Mouse (Mus musculus) cortical plate, adult 2 months (tissue): Measurements from ENCODE around the gene Pak6.

ENCODE experiments used
- CTCF ChIP-seq: fragments of 200-500 bp; IDR thresholded peaks from 2 replicates; pipeline ENCODE4 v1.5.1; 2011; ENCODE audit warnings: mild to moderate bottlenecking, control low read depth, low read length; ENCODE audit not compliant: insufficient read depth; ENCODE audit errors: extremely low read depth
- POLR2A ChIP-seq: fragments of 200-500 bp; IDR thresholded peaks from 2 replicates; pipeline ENCODE4 v1.6.1; 2011; ENCODE audit warnings: mild to moderate bottlenecking, low read length, control low read depth; ENCODE audit not compliant: insufficient read depth; ENCODE audit errors: extremely low read depth

DNA sequence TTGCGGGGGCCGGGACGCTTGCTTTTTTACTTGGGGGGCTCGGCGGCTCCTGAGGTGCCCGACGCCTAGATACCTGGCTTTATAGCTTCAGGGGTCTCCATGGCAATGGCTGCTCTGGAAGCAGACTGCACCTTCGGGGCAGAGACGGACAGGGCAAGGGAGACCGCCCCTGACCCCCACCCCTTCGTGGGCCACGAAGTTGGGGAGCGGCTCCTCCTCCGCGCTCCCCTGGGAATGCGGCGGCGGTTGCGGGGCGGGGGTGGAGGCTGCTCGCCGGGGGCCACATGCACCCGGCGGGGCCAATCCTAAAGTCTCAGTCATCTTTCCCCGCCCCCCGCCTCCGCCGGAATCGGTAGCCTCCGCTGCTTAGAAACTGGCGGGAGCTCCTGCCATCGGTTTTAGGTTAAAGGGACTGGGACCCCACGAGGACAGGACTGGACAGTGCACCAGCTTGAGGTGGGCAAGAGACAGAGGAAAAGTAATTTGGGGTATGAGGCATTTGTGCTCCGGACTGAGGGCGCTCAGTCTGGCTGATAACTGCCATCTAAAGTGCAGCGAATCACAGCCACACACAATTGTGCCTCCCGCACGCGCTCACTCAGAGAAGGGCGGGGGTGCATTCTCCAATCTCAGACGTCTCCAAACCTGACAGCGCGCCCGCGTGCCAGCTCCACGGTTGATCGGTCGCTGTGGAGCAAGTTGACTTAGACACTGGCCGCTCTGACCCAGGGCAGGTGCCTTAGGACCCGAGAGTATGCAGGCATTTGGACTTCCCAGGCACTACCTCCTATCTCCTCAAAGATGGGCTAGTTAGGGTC is 41.0 kb downstream of the Pak6 start, which contains the start of gene Ankrd63:
- TF ChIP-seq POLR2A (no peak), CTCF (no peak)
